Mouse (Mus musculus): ENCODE results near the gene Fgr. TPM values are rescaled to one million over a fixed set of nuclear protein-coding genes. Genes with fewer than 3 reads are reported as not detected.

The Fgr gene
- polyA plus RNA-seq, 1 experiment: 0.01 TPM

DNA sequence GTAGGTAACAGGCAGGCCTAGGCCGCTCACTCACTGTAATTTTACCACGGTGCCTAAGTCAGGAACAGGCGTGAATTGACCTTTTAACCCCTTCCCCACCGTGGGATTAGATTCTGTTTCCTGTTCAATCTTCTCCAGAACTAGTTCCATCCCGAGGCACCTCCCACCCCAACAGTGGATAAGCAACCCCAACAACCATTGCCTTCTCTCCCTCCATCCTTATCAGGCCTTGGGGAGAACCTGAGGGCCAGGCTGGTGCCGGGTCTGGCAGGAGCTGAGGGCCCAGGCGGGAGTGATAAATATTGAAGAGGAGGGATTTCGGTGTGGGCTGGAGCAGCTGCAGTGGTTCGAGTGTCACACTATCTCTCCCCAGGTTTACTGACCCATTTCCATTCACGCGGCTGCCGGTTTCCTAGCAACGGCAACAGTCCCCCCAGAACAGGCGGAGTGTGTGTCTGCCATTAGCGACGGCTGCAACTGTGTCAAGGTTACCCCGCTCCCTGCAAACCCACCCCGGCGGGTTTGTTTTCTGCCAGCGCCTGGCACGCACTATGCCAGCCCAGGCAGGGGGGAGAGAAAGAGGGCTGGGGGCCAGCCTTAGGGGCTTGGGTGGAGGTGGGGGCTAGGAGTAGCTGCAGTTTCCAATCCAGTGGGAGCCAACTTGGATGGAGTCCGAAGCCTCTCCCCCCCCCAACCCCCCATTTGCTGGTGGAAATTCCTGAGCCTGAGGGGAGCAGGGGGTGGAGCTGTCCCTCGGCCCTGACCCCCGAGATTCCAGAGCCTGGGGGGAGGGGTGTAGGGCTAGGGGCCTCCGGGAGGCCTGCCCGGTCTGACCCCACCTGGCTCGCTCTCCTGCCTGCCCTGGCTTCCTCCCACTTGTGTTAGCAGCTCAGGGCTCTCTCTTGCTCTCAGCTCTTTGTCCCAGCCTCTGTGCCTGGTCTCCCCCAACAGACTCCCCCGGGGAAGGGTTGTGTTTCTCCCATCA lies 69.0 kb downstream of the Fgr start:
- Histone ChIP-seq H3K9me3 (ENCODE audit: control insufficient read depth, low read length) (no peaks in the 10 kb centered on the region; the same call in 1 of the 2 replicates), H3K4me1 (ENCODE audit: control insufficient read depth) (peaks cover 37% of the 10 kb centered on the region), H3K36me3 (ENCODE audit: control insufficient read depth) (no peaks in the 10 kb centered on the region), H3K27me3 (ENCODE audit: control insufficient read depth) (peaks cover 59% of the 10 kb centered on the region), H3K4me3 (replicated peaks) (no peak overlapping the region)
- TF ChIP-seq GATA1 (IDR thresholded peaks at IDR 0.05; ENCODE audit: low read length) (no peak), TAL1 (IDR thresholded peaks at IDR 0.05; ENCODE audit: low read length) (no peak)

GRCm38 (mm10) chr4:133043798-133044646 lies 70.1 kb downstream of the Fgr start:
- TF ChIP-seq GATA1 (IDR thresholded peaks at IDR 0.05; ENCODE audit: low read length) (no peak), TAL1 (IDR thresholded peaks at IDR 0.05; ENCODE audit: low read length) (no peak)
- no peaks in the 10 kb centered on the region for H3K9me3 ChIP-seq (ENCODE audit: control insufficient read depth, low read length)
- peaks cover 30% of the 10 kb centered on the region for H3K4me1 ChIP-seq (ENCODE audit: control insufficient read depth)

GRCm38 (mm10) chr4:133044647-133045094 lies 70.8 kb downstream of the Fgr start:
- no peak overlapping the region for H3K4me3 ChIP-seq (replicated peaks)
- no peak for TF ChIP-seq TAL1 (IDR thresholded peaks at IDR 0.05; ENCODE audit: low read length)
- no peak for TF ChIP-seq GATA1 (IDR thresholded peaks at IDR 0.05; ENCODE audit: low read length)
- no peaks in the 10 kb centered on the region for H3K9me3 ChIP-seq (ENCODE audit: control insufficient read depth, low read length)
- peaks cover 26% of the 10 kb centered on the region for H3K4me1 ChIP-seq (ENCODE audit: control insufficient read depth)
- peaks cover 42% of the 10 kb centered on the region for H3K27me3 ChIP-seq (ENCODE audit: control insufficient read depth)
- H3K36me3 ChIP-seq (ENCODE audit: control insufficient read depth): no peaks in the 10 kb centered on the region

More at GRCm38 (mm10) chr4:133043798-133044646, 70.1 kb downstream of the Fgr start:
- Histone ChIP-seq H3K36me3 (ENCODE audit: control insufficient read depth) (no peaks in the 10 kb centered on the region), H3K4me3 (replicated peaks) (no peak overlapping the region), H3K27me3 (ENCODE audit: control insufficient read depth) (peaks cover 48% of the 10 kb centered on the region)

DNA sequence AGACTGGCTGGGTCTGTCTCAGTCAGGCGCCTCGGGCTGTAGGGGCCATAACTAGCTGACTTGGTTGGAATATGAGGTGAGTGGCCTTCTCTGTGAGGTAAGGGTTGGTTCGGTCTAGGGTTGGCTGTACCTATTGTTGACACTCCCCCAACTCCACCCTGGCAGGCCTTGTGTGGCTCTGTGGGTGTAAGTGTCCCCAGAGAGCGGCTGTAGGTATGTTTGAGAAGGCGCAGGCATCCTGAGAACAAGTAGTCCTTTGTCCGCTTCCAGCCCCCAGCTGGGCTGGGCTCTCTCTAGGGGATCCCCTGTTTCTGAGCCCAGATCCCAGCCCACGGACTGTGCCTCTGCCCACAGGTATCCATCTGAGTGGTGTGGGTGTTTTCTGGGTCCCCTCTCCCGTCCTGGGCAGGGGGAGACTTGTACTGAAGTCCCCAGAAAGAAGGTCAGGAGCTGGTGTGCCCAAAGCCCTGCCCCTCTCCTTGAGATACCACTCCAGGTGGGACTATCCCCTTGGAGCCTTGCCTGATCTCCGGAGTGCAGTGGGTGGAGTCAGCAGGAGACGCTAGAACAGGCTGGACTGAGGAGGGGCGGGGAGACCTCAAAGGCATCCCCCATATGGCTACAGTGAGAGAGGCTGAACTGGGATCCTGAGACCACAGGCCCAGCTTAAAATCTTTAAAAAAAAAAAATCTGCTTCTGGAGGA lies 72.0 kb downstream of the Fgr start:
- Histone ChIP-seq H3K4me1 (ENCODE audit: control insufficient read depth) (peaks cover 26% of the 10 kb centered on the region), H3K36me3 (ENCODE audit: control insufficient read depth) (no peaks in the 10 kb centered on the region), H3K27me3 (ENCODE audit: control insufficient read depth) (peaks cover 29% of the 10 kb centered on the region), H3K9me3 (ENCODE audit: control insufficient read depth, low read length) (no peaks in the 10 kb centered on the region), H3K4me3 (replicated peaks) (no peak overlapping the region)
- no peak for TF ChIP-seq TAL1 (IDR thresholded peaks at IDR 0.05; ENCODE audit: low read length)
- TF ChIP-seq GATA1 (IDR thresholded peaks at IDR 0.05; ENCODE audit: low read length): no peak

DNA sequence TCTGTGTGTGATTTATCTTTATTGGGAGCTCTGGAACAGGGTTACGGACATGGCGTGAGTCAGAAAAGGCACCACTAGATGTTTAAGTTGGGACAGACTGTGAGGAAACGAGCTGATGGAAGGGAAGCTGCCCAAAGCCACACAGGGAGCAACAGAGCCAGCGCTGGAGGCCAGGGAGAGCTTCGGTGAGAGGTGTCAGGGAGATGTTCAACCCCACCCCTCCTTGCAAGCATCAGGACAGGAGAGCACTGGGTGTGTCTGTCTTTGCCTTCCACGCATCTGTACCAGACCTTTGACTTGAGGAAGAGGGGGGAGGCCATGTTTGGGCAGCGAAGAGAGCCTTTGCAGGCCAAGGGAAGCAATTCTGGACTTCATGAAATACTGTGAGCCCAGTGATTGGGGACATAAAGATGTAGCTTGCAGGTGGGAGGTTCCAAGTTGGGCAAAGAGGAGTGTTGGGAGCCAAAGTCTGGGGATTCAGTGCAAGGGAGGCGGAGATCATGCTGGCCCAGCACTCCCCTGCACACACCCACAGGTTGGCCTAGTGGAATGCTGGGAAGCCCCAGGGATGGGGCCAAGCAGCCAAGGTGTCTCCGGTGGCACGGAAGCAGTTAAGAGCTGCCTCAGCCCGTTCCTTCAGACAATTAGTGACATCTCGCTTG lies 72.9 kb downstream of the Fgr start:
- Histone ChIP-seq H3K9me3 (ENCODE audit: control insufficient read depth, low read length) (no peaks in the 10 kb centered on the region), H3K4me3 (replicated peaks) (no peak overlapping the region), H3K36me3 (ENCODE audit: control insufficient read depth) (no peaks in the 10 kb centered on the region), H3K4me1 (ENCODE audit: control insufficient read depth) (peaks cover 26% of the 10 kb centered on the region), H3K27me3 (ENCODE audit: control insufficient read depth) (peaks cover 20% of the 10 kb centered on the region)
- TF ChIP-seq TAL1 (IDR thresholded peaks at IDR 0.05; ENCODE audit: low read length): no peak
- TF ChIP-seq GATA1 (IDR thresholded peaks at IDR 0.05; ENCODE audit: low read length): no peak

DNA sequence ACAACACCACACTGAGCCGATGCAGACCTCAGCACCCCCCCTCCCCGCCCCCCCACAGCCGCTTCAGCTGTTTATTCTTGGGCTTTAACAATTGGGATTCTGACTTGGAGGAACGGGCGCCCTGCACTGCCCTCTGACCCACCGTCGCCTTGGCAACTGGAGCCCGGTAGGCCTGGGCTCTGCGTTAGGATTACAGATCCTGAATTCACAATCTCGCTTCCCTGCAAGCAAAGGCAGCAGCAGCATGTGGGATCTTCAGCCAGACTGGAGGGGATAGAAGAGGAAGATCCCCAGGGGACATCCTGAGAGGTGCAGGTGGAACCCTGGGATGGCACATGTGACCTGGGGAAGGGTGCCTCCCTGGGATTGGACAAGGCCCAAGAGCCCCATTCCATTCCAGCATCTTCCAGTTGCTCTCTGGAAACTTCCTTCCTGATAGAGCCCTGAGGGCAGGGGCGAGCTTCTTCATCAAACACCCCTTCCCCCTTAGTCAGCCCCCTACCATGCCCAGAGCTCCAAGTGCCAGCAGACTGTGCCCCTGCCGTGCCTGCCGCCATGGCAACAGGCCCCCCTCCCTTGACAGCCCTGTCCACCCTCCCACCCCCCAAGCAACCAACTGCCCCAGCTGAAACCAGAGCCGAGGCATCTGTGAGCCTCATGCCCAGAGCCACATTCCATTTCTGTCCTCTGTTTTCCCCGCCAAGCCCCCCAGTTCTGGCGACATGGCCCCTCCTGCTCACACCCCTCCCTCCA lies 73.6 kb downstream of the Fgr start:
- no peaks in the 10 kb centered on the region for H3K9me3 ChIP-seq (ENCODE audit: control insufficient read depth, low read length)
- no peak for TF ChIP-seq TAL1 (IDR thresholded peaks at IDR 0.05; ENCODE audit: low read length)
- TF ChIP-seq GATA1 (IDR thresholded peaks at IDR 0.05; ENCODE audit: low read length): no peak

GRCm38 (mm10) chr4:133049071-133049920 lies 75.4 kb downstream of the Fgr start:
- Histone ChIP-seq H3K27me3 (ENCODE audit: control insufficient read depth) (0 out of 2 replicates have a peak, but pooled peaks cover under 1% of the 10 kb centered on the region), H3K4me1 (ENCODE audit: control insufficient read depth) (peaks cover 15% of the 10 kb centered on the region), H3K36me3 (ENCODE audit: control insufficient read depth) (no peaks in the 10 kb centered on the region), H3K4me3 (replicated peaks) (no peak overlapping the region), H3K9me3 (ENCODE audit: control insufficient read depth, low read length) (no peaks in the 10 kb centered on the region)
- TF ChIP-seq TAL1 (IDR thresholded peaks at IDR 0.05; ENCODE audit: low read length): no peak
- no peak for TF ChIP-seq GATA1 (IDR thresholded peaks at IDR 0.05; ENCODE audit: low read length)

More for the DNA sequence above, 73.6 kb downstream of the Fgr start:
- Histone ChIP-seq H3K4me3 (replicated peaks) (no peak overlapping the region), H3K36me3 (ENCODE audit: control insufficient read depth) (no peaks in the 10 kb centered on the region), H3K27me3 (ENCODE audit: control insufficient read depth) (peaks cover 13% of the 10 kb centered on the region), H3K4me1 (ENCODE audit: control insufficient read depth) (peaks cover 24% of the 10 kb centered on the region)

All from erythroblast, embryonic 14.5 days (primary cell).